Mouse (Mus musculus): ENCODE measurements around the gene Ube2cbp. TPM values are rescaled to one million over a fixed set of nuclear protein-coding genes. Genes with fewer than 3 reads are reported as not detected.
A peak's percentile ranks its signal among the peaks of the same experiment; 100 is the strongest.

The Ube2cbp gene
- polyA plus RNA-seq, 1 experiment from 2014 or later, result 8.8 TPM

GRCm38 (mm10) chr9:86453626-86454025 is 11.1 kb downstream of the Ube2cbp start:
- no peak overlapping the region for H3K27ac ChIP-seq
- no peak for DNase-seq (ENCODE audit: low spot score)
- no peaks in the 10 kb centered on the region for H3K27me3 ChIP-seq (ENCODE audit: insufficient read depth, poor library complexity, severe bottlenecking)
- WGBS, result 88% methylated on average over 3 of the region's 3 CpGs
- H3K4me3 ChIP-seq, result no peak overlapping the region
- H3K36me3 ChIP-seq, result no peaks in the 10 kb centered on the region
- H3K9me3 ChIP-seq, result no peaks in the 10 kb centered on the region
- peaks cover 15% of the 10 kb centered on the region for H3K4me1 ChIP-seq (replicated peaks)

- Histone ChIP-seq H3K27ac (no peak overlapping the region), H3K27me3 (ENCODE audit: insufficient read depth, poor library complexity, severe bottlenecking) (no peaks in the 10 kb centered on the region; the same call in 1 of the 2 replicates), H3K9me3 (no peaks in the 10 kb centered on the region), H3K36me3 (no peaks in the 10 kb centered on the region), H3K4me3 (0 out of 2 replicates have a peak overlapping the region, but pooled peaks have one; percentile 21), H3K4me1 (replicated peaks) (peaks cover 21% of the 10 kb centered on the region)
- 2% methylated on average over 13 of the region's 13 CpGs for WGBS
- peak; percentile 70 for DNase-seq (ENCODE audit: low spot score)
Measured at GRCm38 (mm10) chr9:86451617-86452016, 13.1 kb downstream of the Ube2cbp start.

GRCm38 (mm10) chr9:86451094-86451493 is 13.7 kb downstream of the Ube2cbp start:
- H3K27me3 ChIP-seq (ENCODE audit: insufficient read depth, poor library complexity, severe bottlenecking), result no peaks in the 10 kb centered on the region; the same call in 1 of the 2 replicates
- no peaks in the 10 kb centered on the region for H3K36me3 ChIP-seq
- H3K9me3 ChIP-seq, result no peaks in the 10 kb centered on the region
- no peak overlapping the region for H3K27ac ChIP-seq
- H3K4me1 ChIP-seq (replicated peaks), result peaks cover 21% of the 10 kb centered on the region
- 54% methylated on average over 6 of the region's 6 CpGs for WGBS
- no peak for DNase-seq (ENCODE audit: low spot score)
- no peak overlapping the region for H3K4me3 ChIP-seq

GRCm38 (mm10) chr9:86449581-86449980 is 15.2 kb downstream of the Ube2cbp start:
- DNase-seq (ENCODE audit: low spot score), result peak; percentile 84
- no peak overlapping the region for H3K27ac ChIP-seq
- no peaks in the 10 kb centered on the region; the same call in 1 of the 2 replicates for H3K27me3 ChIP-seq (ENCODE audit: insufficient read depth, poor library complexity, severe bottlenecking)
- H3K36me3 ChIP-seq, result 0 out of 2 replicates have a peak, but pooled peaks cover 5% of the 10 kb centered on the region
- H3K4me3 ChIP-seq, result no peak overlapping the region
- H3K4me1 ChIP-seq (replicated peaks), result peaks cover 21% of the 10 kb centered on the region
- 11% methylated on average over 11 of the region's 11 CpGs for WGBS
- H3K9me3 ChIP-seq, result no peaks in the 10 kb centered on the region

GRCm38 (mm10) chr9:86447431-86447830 is 17.3 kb downstream of the Ube2cbp start:
- WGBS, result 90% methylated on average over 8 of the region's 8 CpGs
- Histone ChIP-seq H3K36me3 (0 out of 2 replicates have a peak, but pooled peaks cover 5% of the 10 kb centered on the region), H3K27me3 (ENCODE audit: insufficient read depth, poor library complexity, severe bottlenecking) (no peaks in the 10 kb centered on the region; the same call in 1 of the 2 replicates), H3K9me3 (no peaks in the 10 kb centered on the region), H3K4me1 (replicated peaks) (peaks cover 21% of the 10 kb centered on the region), H3K27ac (no peak overlapping the region), H3K4me3 (no peak overlapping the region)
- DNase-seq (ENCODE audit: low spot score), result no peak

DNA sequence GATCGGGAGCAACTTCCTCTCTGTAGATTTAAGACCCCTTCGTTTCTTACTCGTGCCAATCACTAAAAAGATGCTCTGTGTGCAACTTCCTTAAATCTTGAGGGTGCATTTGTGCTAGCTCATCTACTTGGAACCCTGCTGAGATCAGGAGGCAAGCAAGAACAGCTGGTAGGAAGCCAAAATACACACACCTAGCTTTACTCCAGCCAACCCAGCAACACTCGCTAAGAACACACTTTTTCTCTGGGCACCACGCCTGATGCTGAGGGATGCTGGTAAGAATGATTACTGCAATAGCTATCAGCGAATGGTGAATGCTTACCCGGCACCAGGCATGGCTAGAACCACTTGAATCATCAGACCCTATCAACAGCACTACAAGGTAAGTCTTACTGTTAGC is 17.9 kb downstream of the Ube2cbp start:
- 91% methylated on average over 7 of the region's 7 CpGs for WGBS
- DNase-seq (ENCODE audit: low spot score), result no peak
- no peak overlapping the region for H3K4me3 ChIP-seq
- H3K27me3 ChIP-seq (ENCODE audit: insufficient read depth, poor library complexity, severe bottlenecking), result no peaks in the 10 kb centered on the region; the same call in 1 of the 2 replicates
- H3K27ac ChIP-seq, result no peak overlapping the region
- H3K36me3 ChIP-seq, result 0 out of 2 replicates have a peak, but pooled peaks cover 5% of the 10 kb centered on the region
- H3K9me3 ChIP-seq, result no peaks in the 10 kb centered on the region
- peaks cover 21% of the 10 kb centered on the region for H3K4me1 ChIP-seq (replicated peaks)

DNA sequence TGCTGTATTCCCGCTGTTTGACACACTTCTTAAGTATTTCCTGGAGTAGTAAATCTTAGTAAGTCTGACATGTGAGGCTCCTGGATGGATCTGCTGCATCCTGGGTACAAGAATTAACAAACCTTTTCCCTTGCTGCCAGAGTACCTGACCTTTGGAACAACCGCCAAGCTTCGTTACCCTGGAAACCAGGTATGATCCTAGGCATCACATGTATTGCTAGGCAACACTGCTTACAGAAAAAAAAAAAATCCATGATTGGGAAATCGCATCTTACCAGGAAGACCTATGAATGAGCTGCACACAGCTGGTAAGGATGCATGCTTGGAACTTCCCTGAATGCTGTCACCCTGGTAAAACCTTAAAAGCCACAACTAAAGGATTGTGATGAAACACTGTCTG is 22.5 kb downstream of the Ube2cbp start:
- H3K36me3 ChIP-seq, result 0 out of 2 replicates have a peak, but pooled peaks cover 5% of the 10 kb centered on the region
- no peak for DNase-seq (ENCODE audit: low spot score)
- H3K4me3 ChIP-seq, result no peak overlapping the region
- H3K27me3 ChIP-seq (ENCODE audit: insufficient read depth, poor library complexity, severe bottlenecking), result no peaks in the 10 kb centered on the region
- H3K9me3 ChIP-seq, result no peaks in the 10 kb centered on the region
- no peak overlapping the region for H3K27ac ChIP-seq
- WGBS, result 90% methylated on average over 4 of the region's 4 CpGs
- peaks cover 4% of the 10 kb centered on the region for H3K4me1 ChIP-seq (replicated peaks)

DNA sequence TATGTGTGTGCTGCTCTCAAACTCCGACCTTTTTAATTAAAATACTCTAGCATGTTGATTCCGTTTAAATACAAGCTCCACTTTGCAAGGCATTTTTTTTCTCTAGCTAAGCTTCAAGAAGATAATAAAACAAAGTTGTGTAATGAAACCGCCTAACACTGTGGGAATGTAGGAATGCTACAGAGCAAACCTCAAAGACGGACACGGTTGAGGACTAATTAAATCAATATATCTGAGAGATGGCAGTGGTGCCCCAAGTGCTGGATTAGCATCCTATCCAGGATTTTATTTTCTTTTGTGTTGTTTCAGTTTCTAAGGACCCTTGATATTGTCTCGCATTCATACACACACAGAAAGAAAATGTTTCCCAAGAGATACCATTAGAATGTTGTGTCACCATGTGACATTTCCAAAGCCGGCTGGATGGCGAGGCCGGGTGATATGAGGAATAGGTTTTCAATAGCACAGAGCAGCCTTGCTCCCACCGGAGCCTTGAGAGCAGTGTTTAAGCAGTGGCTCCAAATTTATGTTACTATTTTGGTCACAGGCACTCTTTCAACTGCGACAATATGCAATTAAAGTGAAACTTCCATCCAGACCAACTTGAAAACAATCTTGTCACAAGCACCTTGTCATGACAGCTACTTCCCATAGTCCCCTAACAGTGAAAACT is 26.3 kb downstream of the Ube2cbp start:
- 76% methylated on average over 11 of the region's 11 CpGs for WGBS
- Histone ChIP-seq H3K4me3 (no peak overlapping the region), H3K36me3 (no peaks in the 10 kb centered on the region), H3K4me1 (replicated peaks) (peaks cover 4% of the 10 kb centered on the region), H3K9me3 (no peaks in the 10 kb centered on the region), H3K27ac (no peak overlapping the region), H3K27me3 (ENCODE audit: insufficient read depth, poor library complexity, severe bottlenecking) (no peaks in the 10 kb centered on the region)
- no peak for DNase-seq (ENCODE audit: low spot score)

DNA sequence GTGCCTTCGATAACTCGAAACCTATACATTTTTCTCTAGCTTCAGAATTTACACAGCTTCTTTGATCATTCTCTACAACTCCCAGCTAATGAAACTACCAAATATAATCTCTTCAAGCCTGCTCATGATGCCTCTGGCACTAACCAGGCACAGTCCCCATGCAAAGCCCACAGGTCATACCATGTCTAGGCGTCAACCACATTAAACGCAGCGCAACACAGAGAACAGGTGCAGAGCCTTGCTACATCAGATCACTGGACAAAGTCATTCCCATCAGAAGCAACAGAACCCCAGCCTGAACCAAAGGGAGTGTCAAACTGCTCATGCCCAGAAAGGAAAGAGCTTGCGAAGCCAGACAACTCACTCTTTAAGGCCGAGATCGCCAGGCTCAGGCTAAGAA is 28.1 kb downstream of the Ube2cbp start:
- H3K36me3 ChIP-seq, result no peaks in the 10 kb centered on the region
- no peaks in the 10 kb centered on the region for H3K9me3 ChIP-seq
- no peak overlapping the region for H3K27ac ChIP-seq
- no peak for DNase-seq (ENCODE audit: low spot score)
- H3K4me1 ChIP-seq (replicated peaks), result peaks cover 4% of the 10 kb centered on the region
- WGBS, result 98% methylated on average over 8 of the region's 8 CpGs
- no peak overlapping the region for H3K4me3 ChIP-seq
- H3K27me3 ChIP-seq (ENCODE audit: insufficient read depth, poor library complexity, severe bottlenecking), result no peaks in the 10 kb centered on the region

DNA sequence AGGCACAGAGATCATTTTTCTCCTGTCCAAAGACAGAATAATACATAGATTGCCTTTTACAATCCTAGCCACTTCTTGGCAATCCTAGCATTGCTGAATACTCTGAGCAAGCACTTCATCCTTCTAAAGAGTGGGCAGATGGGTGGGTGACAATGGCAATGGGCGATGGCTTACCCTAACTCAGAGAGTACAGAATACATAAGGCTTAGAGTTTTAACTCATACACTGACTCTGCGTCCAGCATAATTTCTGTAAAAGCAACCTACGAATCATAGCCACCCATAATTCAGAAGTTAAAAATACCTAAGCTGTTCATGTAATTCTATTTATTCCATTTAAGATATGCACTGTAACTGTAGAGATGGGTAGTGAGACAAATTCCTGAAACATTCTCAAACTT is 29.2 kb downstream of the Ube2cbp start:
- H3K27ac ChIP-seq, result no peak overlapping the region
- no peak overlapping the region for H3K4me3 ChIP-seq
- H3K27me3 ChIP-seq (ENCODE audit: insufficient read depth, poor library complexity, severe bottlenecking), result no peaks in the 10 kb centered on the region
- no peaks in the 10 kb centered on the region for H3K9me3 ChIP-seq
- H3K4me1 ChIP-seq (replicated peaks), result peaks cover 4% of the 10 kb centered on the region
- H3K36me3 ChIP-seq, result no peaks in the 10 kb centered on the region
- no peak for DNase-seq (ENCODE audit: low spot score)
- 94% methylated on average over 3 of the region's 3 CpGs for WGBS

DNA sequence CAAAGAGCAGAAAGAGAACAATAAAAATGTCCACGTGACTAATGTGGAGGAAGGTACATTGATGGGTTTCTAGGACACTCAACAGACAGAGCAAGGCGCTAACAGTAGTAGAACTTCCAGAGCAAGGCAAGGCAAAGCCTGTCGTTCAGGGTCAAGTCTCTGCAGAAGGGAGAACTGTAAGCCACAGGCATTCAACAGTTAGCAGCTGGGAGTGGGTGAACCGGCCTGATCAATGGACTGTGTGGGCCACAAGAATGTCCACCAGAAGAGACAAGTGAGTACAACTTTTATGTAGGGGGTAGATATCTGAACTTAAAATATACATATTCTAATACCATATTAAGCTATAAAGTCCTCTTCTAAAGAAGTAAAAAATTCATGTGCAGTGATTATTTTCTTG is 41.4 kb downstream of the Ube2cbp start:
- DNase-seq (ENCODE audit: low spot score), result no peak
- Histone ChIP-seq H3K4me3 (no peak overlapping the region), H3K4me1 (replicated peaks) (no peaks in the 10 kb centered on the region), H3K9me3 (no peaks in the 10 kb centered on the region), H3K27ac (no peak overlapping the region), H3K27me3 (ENCODE audit: insufficient read depth, poor library complexity, severe bottlenecking) (no peaks in the 10 kb centered on the region), H3K36me3 (no peaks in the 10 kb centered on the region)
- 86% methylated on average over 4 of the region's 4 CpGs for WGBS

- Histone ChIP-seq H3K36me3 (no peaks in the 10 kb centered on the region), H3K4me3 (no peak overlapping the region), H3K9me3 (no peaks in the 10 kb centered on the region), H3K27ac (no peak overlapping the region), H3K4me1 (replicated peaks) (no peaks in the 10 kb centered on the region), H3K27me3 (ENCODE audit: insufficient read depth, poor library complexity, severe bottlenecking) (no peaks in the 10 kb centered on the region)
- DNase-seq (ENCODE audit: low spot score), result no peak
- 92% methylated on average over 6 of the region's 6 CpGs for WGBS
Measured at GRCm38 (mm10) chr9:86419366-86419765, 45.4 kb downstream of the Ube2cbp start.

DNA sequence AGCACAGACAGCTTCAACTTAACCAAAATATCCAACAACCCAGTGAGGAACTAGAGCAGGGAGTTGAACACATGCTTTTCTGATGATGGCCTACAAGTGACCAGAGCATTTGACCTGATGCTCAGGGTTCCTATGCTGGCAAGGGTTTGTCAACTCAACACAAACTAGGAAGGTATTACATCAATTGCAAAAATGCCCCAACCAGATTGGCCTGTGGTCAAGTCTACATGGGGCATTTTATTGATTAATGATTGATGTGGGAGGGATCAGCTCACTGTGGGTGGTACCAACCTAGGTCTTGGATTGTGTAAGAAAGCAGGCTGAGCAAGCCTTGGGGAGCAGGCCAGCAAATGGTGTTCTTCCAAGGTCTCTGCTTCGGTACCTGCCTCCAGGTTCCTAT is 46.8 kb downstream of the Ube2cbp start:
- no peaks in the 10 kb centered on the region for H3K27me3 ChIP-seq (ENCODE audit: insufficient read depth, poor library complexity, severe bottlenecking)
- no peak overlapping the region for H3K27ac ChIP-seq
- no peaks in the 10 kb centered on the region for H3K36me3 ChIP-seq
- H3K4me1 ChIP-seq (replicated peaks), result no peaks in the 10 kb centered on the region
- no peak overlapping the region for H3K4me3 ChIP-seq
- H3K9me3 ChIP-seq, result no peaks in the 10 kb centered on the region
- no peak for DNase-seq (ENCODE audit: low spot score)
- 96% methylated on average over 1 of the region's 1 CpGs for WGBS

Data from hindbrain, embryonic 10.5 days (tissue).